Mouse (Mus musculus) gastrocnemius, postnatal 4 days (tissue): Measurements from ENCODE around the gene Ehd1. TPM values are rescaled to one million over a fixed set of nuclear protein-coding genes. Genes with fewer than 3 reads are reported as not detected.

ENCODE experiments used
- DNase-seq, 2 experiments: peaks; one replicate each; pipeline ENCODE4 v3.0.0; 2021 to 2022; ENCODE audit warnings: low spot score in 2 of 2, mixed read lengths in 2 of 2
- microRNA-seq: library from miRNA; unstranded; fragments of <30 nt; microRNA quantifications from one replicate; pipeline ENCODE4 v1.2.0, GENCODE M21; 2021
- total RNA-seq, 2 experiments: library from RNA; stranded (reverse); gene quantifications; 2 replicates each; pipeline ENCODE4 v1.2.3; 2021

Gene Ehd1
- total RNA-seq, 2 experiments from 2014 or later = 91.3 to 93.9 TPM

GRCm38 (mm10) chr19:6347615-6348014, 71.1 kb downstream of the Ehd1 start:
- DNase-seq = no peak

DNA sequence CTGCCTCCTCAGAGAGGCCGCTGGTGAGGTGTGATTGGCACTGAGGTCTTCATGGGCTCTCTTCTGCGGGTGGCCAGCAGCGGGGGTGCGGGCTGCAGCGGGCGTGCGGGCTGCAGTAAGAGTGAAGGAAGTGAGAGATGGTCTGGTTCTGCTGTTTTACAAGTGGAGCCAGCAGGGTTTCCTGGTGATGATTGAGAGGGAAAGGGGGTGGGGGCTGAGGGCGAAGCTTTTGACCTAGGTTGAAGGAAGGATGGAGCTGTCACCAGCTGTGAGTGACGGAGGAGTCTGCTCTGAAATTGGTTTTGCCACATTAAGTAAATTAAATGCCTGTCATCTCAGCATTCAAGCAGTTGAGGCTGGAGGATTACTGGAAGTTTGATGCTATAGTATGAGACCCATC, 72.2 kb downstream of the Ehd1 start:
- DNase-seq = no peak

GRCm38 (mm10) chr19:6349215-6349983, 72.9 kb downstream of the Ehd1 start:
- DNase-seq = no peak

Small RNA genes lying within 50 kb of the gene (microRNA-seq; reads per million reads assigned to microRNA genes)
- 17.6 reads per million, percentile 33 among the genes with 10 or more reads in this experiment for gene Mir192
- 17.1 reads per million, percentile 32 among the genes with 10 or more reads in this experiment for gene Mir194-2
- not detected for gene Mir6989

Other genes starting within 250 kb of the Ehd1 start
- 10 to 100 TPM; 28.9 to 30.7 TPM for gene Syvn1, start 230.1 kb upstream of the Ehd1 start, total RNA-seq
- gene Mrpl49, start 218.9 kb upstream of the Ehd1 start, total RNA-seq = 10 to 100 TPM; 45.0 to 46.2 TPM
- gene Fau, start 218.9 kb upstream of the Ehd1 start, total RNA-seq = 1,000 to 10,000 TPM in 1 of 2 experiments, 100 to 1,000 TPM in 1; 949 to 1,029 TPM
- gene Znhit2, start 215.5 kb upstream of the Ehd1 start, total RNA-seq = 10 to 100 TPM; 13.2 to 13.4 TPM
- gene Tm7sf2, start 208.4 kb upstream of the Ehd1 start, total RNA-seq = 10 to 100 TPM in 1 of 2 experiments, 1 to 10 TPM in 1; 9.9 to 14.7 TPM
- 10 to 100 TPM; 35.4 to 37.7 TPM for gene Vps51, start 199.5 kb upstream of the Ehd1 start, total RNA-seq
- gene Tmem262, start 196.7 kb upstream of the Ehd1 start, total RNA-seq = not detected
- gene Gm28374, start 194.5 kb upstream of the Ehd1 start, total RNA-seq = under 1 TPM in 1 of 2 experiments, not detected in 1; 0.52 TPM
- 10 to 100 TPM; 28.5 to 34.6 TPM for gene Zfpl1, start 191.8 kb upstream of the Ehd1 start, total RNA-seq
- gene Cdca5, start 191.7 kb upstream of the Ehd1 start, total RNA-seq = 1 to 10 TPM; 7.7 to 8.1 TPM
- under 1 TPM in 1 of 2 experiments, not detected in 1; 0.54 TPM for gene AC131692.1, start 182.3 kb upstream of the Ehd1 start, total RNA-seq
- under 1 TPM; 0.27 to 0.44 TPM for gene Naaladl1, start 170.9 kb upstream of the Ehd1 start, total RNA-seq
- gene Sac3d1, start 158.1 kb upstream of the Ehd1 start, total RNA-seq = 10 to 100 TPM; 14.8 to 16.2 TPM
- gene Snx15, start 148.4 kb upstream of the Ehd1 start, total RNA-seq = 10 to 100 TPM; 16.2 to 17.1 TPM
- under 1 TPM; 0.26 to 0.42 TPM for gene Batf2, start 135.7 kb upstream of the Ehd1 start, total RNA-seq
- gene Arl2, start 135.2 kb upstream of the Ehd1 start, total RNA-seq = 10 to 100 TPM; 60.2 to 61.7 TPM
- gene Majin, start 92.3 kb upstream of the Ehd1 start, total RNA-seq = not detected
- not detected for gene Gpha2, start 50.3 kb upstream of the Ehd1 start, total RNA-seq
- 10 to 100 TPM; 26.2 to 26.4 TPM for gene Ppp2r5b, start 40.9 kb upstream of the Ehd1 start, total RNA-seq
- gene Atg2a, start 35.1 kb upstream of the Ehd1 start, total RNA-seq = 10 to 100 TPM; 15.5 to 16.7 TPM
- 1 to 10 TPM; 6.9 to 7.7 TPM for gene Cdc42bpg, start 29.7 kb downstream of the Ehd1 start, total RNA-seq
- 10 to 100 TPM; 23.6 to 24.5 TPM for gene Men1, start 58.3 kb downstream of the Ehd1 start, total RNA-seq
- gene Map4k2, start 64.4 kb downstream of the Ehd1 start, total RNA-seq = 10 to 100 TPM; 18.4 to 21.4 TPM
- gene Sf1, start 87.0 kb downstream of the Ehd1 start, total RNA-seq = 100 to 1,000 TPM; 150 to 183 TPM
- gene Pygm, start 107.7 kb downstream of the Ehd1 start, total RNA-seq = 1,000 to 10,000 TPM; 2,079 to 2,155 TPM
- 10 to 100 TPM; 37.4 to 40.2 TPM for gene Rasgrp2, start 122.6 kb downstream of the Ehd1 start, total RNA-seq
- gene Nrxn2, start 142.0 kb downstream of the Ehd1 start, total RNA-seq = 1 to 10 TPM; 3.4 to 3.7 TPM